Comparison of ENCODE assay signal across 20 mouse cellular contexts in genomic region chr14:48669541-48670257, GRCm38 (mm10). TPM values are rescaled to one million over a fixed set of nuclear protein-coding genes. Genes with fewer than 3 reads are reported as not detected.
DNase-seq lines count a peak whose midpoint lies in the region; ATAC-seq and TF ChIP-seq lines count a peak whose summit lies in the region.
"Had no signal": no experiment of that assay in that cellular context is flagged by ENCODE, and none has a peak within 500 bp of the region (broad histone marks: within the 10 kb centered on the region; RNA-seq: fewer than 3 reads in every experiment).

No protein-coding gene starts in this region.

- no peak overlapping the region for H3K4me2 ChIP-seq in forebrain, postnatal 0 days (ENCODE audit: low read depth)
- H3K4me2 ChIP-seq in embryonic facial prominence, embryonic 14.5 days (ENCODE audit: low read depth, low read length): no peak overlapping the region
- peak overlapping the region; percentile 94 for H3K4me2 ChIP-seq in midbrain, embryonic 12.5 days (replicated peaks)
- H3K4me2 ChIP-seq: embryonic facial prominence, embryonic 15.5 days; intestine, embryonic 15.5 days; liver, embryonic 13.5 days had no signal

- ATAC-seq in forebrain, postnatal 0 days: no peak
- ATAC-seq in embryonic facial prominence, embryonic 14.5 days (ENCODE audit: low read depth): no peak
- ATAC-seq in midbrain, embryonic 12.5 days (ENCODE audit: low FRiP score, low read depth): no peak
- ATAC-seq: Patski had no signal

- intact Hi-C loops in gastrocnemius, postnatal 36 days (cut with DNase I): no loop called here

- H3K36me3 ChIP-seq in forebrain, embryonic 10.5 days (replicated peaks): no peaks in the 10 kb centered on the region
- no peaks in the 10 kb centered on the region for H3K36me3 ChIP-seq in forebrain, postnatal 0 days (ENCODE audit: insufficient read depth)
- H3K36me3 ChIP-seq in embryonic facial prominence, embryonic 14.5 days (ENCODE audit: control insufficient read depth, insufficient read depth, low read length): no peaks in the 10 kb centered on the region
- no peaks in the 10 kb centered on the region for H3K36me3 ChIP-seq in midbrain, embryonic 12.5 days
- H3K36me3 ChIP-seq: embryonic facial prominence, embryonic 15.5 days; intestine, embryonic 15.5 days; liver, embryonic 13.5 days had no signal

- H3K27me3 ChIP-seq in forebrain, embryonic 10.5 days (ENCODE audit: poor library complexity, severe bottlenecking): peaks cover 99% of the 10 kb centered on the region
- H3K27me3 ChIP-seq in forebrain, postnatal 0 days (ENCODE audit: insufficient read depth, low read length): peaks cover 60% of the 10 kb centered on the region
- peaks cover 97% of the 10 kb centered on the region for H3K27me3 ChIP-seq in embryonic facial prominence, embryonic 14.5 days (replicated peaks; ENCODE audit: control insufficient read depth, insufficient read depth, low read length)
- peaks cover 15% of the 10 kb centered on the region; the same call in 1 of the 2 replicates for H3K27me3 ChIP-seq in midbrain, embryonic 12.5 days

- H3K27ac ChIP-seq in forebrain, embryonic 10.5 days: peak overlapping the region; percentile 95
- no peak overlapping the region for H3K27ac ChIP-seq in forebrain, postnatal 0 days (ENCODE audit: low read depth, low read length)
- peak overlapping the region; percentile 39; the same call in 1 of the 2 replicates for H3K27ac ChIP-seq in embryonic facial prominence, embryonic 14.5 days (replicated peaks; ENCODE audit: low read depth, low read length)
- H3K27ac ChIP-seq in midbrain, embryonic 12.5 days (replicated peaks): peak overlapping the region; percentile 96
- H3K27ac ChIP-seq: embryonic facial prominence, embryonic 15.5 days; intestine, embryonic 15.5 days; kidney, postnatal 0 days; liver, embryonic 13.5 days had no signal

- peak; percentile 30 for DNase-seq in forebrain, embryonic 10.5 days (ENCODE audit: extremely low spot score, low spot score)
- no peak for DNase-seq in forebrain, postnatal 0 days
- peak; percentile 7 for DNase-seq in ZHBTc4 (ENCODE audit: low read depth, low spot score)
- DNase-seq in embryonic facial prominence, embryonic 14.5 days (ENCODE audit: low spot score): no peak
- DNase-seq in gastrocnemius, postnatal 36 days: no peak
- no peak for DNase-seq in thymus, postnatal 0 days (ENCODE audit: low spot score)
- no peak for DNase-seq in thymus, postnatal 4 days
- DNase-seq: liver, embryonic 13.5 days; lung, postnatal 14 days; right cerebral cortex, postnatal 14 days; thymus, postnatal 14 days had no signal

- peak overlapping the region; percentile 69 for H3K4me3 ChIP-seq in forebrain, embryonic 10.5 days
- H3K4me3 ChIP-seq in forebrain, postnatal 0 days (ENCODE audit: low read depth, low read length): no peak overlapping the region
- no peak overlapping the region for H3K4me3 ChIP-seq in embryonic facial prominence, embryonic 14.5 days (ENCODE audit: low read depth, low read length)
- H3K4me3 ChIP-seq in midbrain, embryonic 12.5 days: peak overlapping the region; percentile 73
- H3K4me3 ChIP-seq: intestine, embryonic 15.5 days; liver, embryonic 13.5 days had no signal

- TF ChIP-seq CTCF in forebrain, postnatal 0 days (IDR thresholded peaks at IDR 0.05; ENCODE audit: low read depth): no peak

- no peak overlapping the region for H3K9ac ChIP-seq in forebrain, postnatal 0 days
- H3K9ac ChIP-seq in embryonic facial prominence, embryonic 14.5 days (ENCODE audit: low read depth, low read length): no peak overlapping the region
- peak overlapping the region; percentile 99 for H3K9ac ChIP-seq in midbrain, embryonic 12.5 days (replicated peaks)
- H3K9ac ChIP-seq: embryonic facial prominence, embryonic 15.5 days; intestine, embryonic 15.5 days; liver, embryonic 13.5 days had no signal

- under 1% methylated on average over 18 of the region's 18 CpGs for WGBS in forebrain, embryonic 10.5 days
- WGBS in forebrain, postnatal 0 days: 11% methylated on average over 18 of the region's 18 CpGs
- WGBS in embryonic facial prominence, embryonic 14.5 days: 2% methylated on average over 18 of the region's 18 CpGs
- WGBS in midbrain, embryonic 12.5 days: under 1% methylated on average over 18 of the region's 18 CpGs

- H3K4me1 ChIP-seq in forebrain, embryonic 10.5 days: peaks cover 96% of the 10 kb centered on the region
- H3K4me1 ChIP-seq in forebrain, postnatal 0 days (ENCODE audit: insufficient read depth): no peaks in the 10 kb centered on the region
- H3K4me1 ChIP-seq in embryonic facial prominence, embryonic 14.5 days (ENCODE audit: control insufficient read depth, insufficient read depth, low read length): 0 out of 2 replicates have a peak, but pooled peaks cover 7% of the 10 kb centered on the region
- peaks cover 41% of the 10 kb centered on the region for H3K4me1 ChIP-seq in midbrain, embryonic 12.5 days

- no peaks in the 10 kb centered on the region for H3K9me3 ChIP-seq in forebrain, embryonic 10.5 days
- H3K9me3 ChIP-seq in forebrain, postnatal 0 days (ENCODE audit: low read length): no peaks in the 10 kb centered on the region
- no peaks in the 10 kb centered on the region for H3K9me3 ChIP-seq in embryonic facial prominence, embryonic 14.5 days (ENCODE audit: control insufficient read depth, low read length)
- no peaks in the 10 kb centered on the region for H3K9me3 ChIP-seq in midbrain, embryonic 12.5 days
- H3K9me3 ChIP-seq: embryonic facial prominence, embryonic 15.5 days; intestine, embryonic 15.5 days; liver, embryonic 13.5 days had no signal

RNA-seq across cellular contexts. Expression of gene Otx2, which starts 3.9 kb away (rescaled TPM):
- 59.1 and 68.9 TPM in 2 replicates for polyA plus RNA-seq in forebrain, embryonic 10.5 days (2016; fragmentation: Nextera tagmentation; extraction: Ambion mirVana)
- 11.6 and 15.0 TPM in 2 replicates for total RNA-seq in forebrain, postnatal 0 days (2014; rRNA removed)
- 7.2 and 12.9 TPM in 2 replicates for polyA plus RNA-seq in forebrain, postnatal 0 days (2015; fragmentation: Nextera tagmentation; extraction: Ambion mirVana)
- polyA plus RNA-seq in embryonic facial prominence, embryonic 14.5 days (2014; fragmentation: Nextera tagmentation; extraction: Ambion mirVana): 5.5 and 5.7 TPM in 2 replicates
- polyA plus RNA-seq in midbrain, embryonic 12.5 days (2016; fragmentation: Nextera tagmentation; extraction: Ambion mirVana): 180 and 189 TPM in 2 replicates
- not detected for total RNA-seq in gastrocnemius, postnatal 36 days (2021)
- not detected in 2 replicates for polyA plus RNA-seq in thymus, postnatal 0 days (2015; fragmentation: Nextera tagmentation; extraction: Ambion mirVana)
- total RNA-seq: adrenal gland, adult 18-20 months; neutrophil, adult 5-6 weeks had no signal
- polyA plus RNA-seq: gonadal fat pad, adult 2 months; heart, postnatal 0 days; kidney, postnatal 0 days; liver, embryonic 13.5 days; Patski had no signal

Comparison
In these comparisons a context has a peak if more than half of its experiments do, and no peak if none do; other contexts are left out.
1. DNase-seq: peak in forebrain, embryonic 10.5 days (single experiment) and ZHBTc4 (single experiment); none in forebrain, postnatal 0 days (single experiment), embryonic facial prominence, embryonic 14.5 days (single experiment), gastrocnemius, postnatal 36 days (0 of 2), thymus, postnatal 0 days (single experiment) and thymus, postnatal 4 days (single experiment).
2. H3K4me3 ChIP-seq: peak in forebrain, embryonic 10.5 days (single experiment) and midbrain, embryonic 12.5 days (single experiment); none in forebrain, postnatal 0 days (single experiment) and embryonic facial prominence, embryonic 14.5 days (single experiment).